Mouse (Mus musculus): ENCODE data around the gene Slc27a2.

DNA sequence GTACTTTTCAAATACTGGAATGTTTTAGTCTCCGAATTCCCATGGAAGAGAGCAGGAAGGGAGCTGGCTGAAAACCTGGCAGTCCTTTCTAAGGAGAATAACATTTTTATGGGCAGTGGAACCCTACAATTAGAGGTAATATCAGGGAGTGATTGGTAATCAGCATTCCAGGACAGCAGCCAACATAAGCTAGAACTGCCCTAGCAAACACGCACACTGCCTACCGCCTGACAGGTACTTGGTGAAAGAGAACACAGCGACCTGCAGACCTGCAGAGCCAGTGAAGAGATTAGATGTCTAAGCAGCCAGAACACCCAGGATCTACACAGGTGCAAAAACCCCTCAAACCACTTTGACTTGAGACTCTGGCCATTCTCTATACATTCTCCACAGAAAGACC, 20.5 kb downstream of the Slc27a2 start:
- TF ChIP-seq POLR2A (IDR thresholded peaks at IDR 0.05; ENCODE audit: borderline replicate concordance, extremely low read depth, insufficient read depth, insufficient read length, poor library complexity, severe bottlenecking) = no peak
- TF ChIP-seq CTCF (IDR thresholded peaks at IDR 0.05; ENCODE audit: borderline replicate concordance, extremely low read depth, insufficient read depth, insufficient read length) = no peak
